ENCODE assay signal across 11 mouse cellular contexts in the genomic region with DNA sequence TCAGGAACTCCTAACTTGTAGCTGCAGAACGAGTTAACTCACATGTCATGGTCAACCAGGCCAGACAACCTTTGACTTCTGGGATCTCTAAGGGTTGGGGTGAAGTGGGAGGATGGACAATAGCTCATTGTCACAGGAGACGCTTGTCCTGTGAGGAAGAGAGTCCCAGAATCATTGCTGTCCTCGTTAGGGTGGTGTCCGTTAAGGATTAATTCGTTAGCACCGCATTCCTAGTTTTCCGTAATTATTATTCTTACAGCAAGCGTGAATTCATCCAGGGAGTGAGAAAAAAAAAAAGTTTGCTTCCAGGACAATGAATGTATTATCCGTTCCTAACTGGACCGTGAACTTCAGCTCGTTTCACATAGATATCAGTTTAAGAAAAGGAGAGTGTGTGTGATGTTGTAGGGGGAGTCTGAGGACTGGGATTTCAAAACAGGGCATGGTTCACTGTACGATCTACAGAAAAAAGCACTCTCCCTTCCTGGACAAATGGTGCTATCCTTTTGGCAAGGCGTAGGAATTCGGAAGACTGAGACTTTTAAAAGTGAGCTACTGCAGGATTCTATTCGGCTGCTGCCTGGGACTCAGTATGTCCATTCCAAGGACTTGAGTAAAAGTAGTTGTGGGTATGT.
DNase-seq lines count a peak whose midpoint lies in the region; ATAC-seq and TF ChIP-seq lines count a peak whose summit lies in the region.
"Had no signal": no experiment of that assay in that cellular context is flagged by ENCODE, and none has a peak within 500 bp of the region (broad histone marks: within the 10 kb centered on the region; RNA-seq: fewer than 3 reads in every experiment).

No protein-coding gene starts in this region.

- DNase-seq in heart, postnatal 25 days (ENCODE audit: low spot score): no peak
- DNase-seq in embryonic facial prominence, embryonic 10.5 days (ENCODE audit: low spot score): no peak
- no peak for DNase-seq in heart, postnatal 0 days (ENCODE audit: low spot score)
- DNase-seq in midbrain, embryonic 11.5 days (ENCODE audit: low spot score, missing footprints): no peak
- no peak for DNase-seq in layer of hippocampus, postnatal 36 days
- no peak for DNase-seq in gastrocnemius, postnatal 36 days
- DNase-seq: adrenal gland, adult 2 months had no signal

- H3K4me3 ChIP-seq in heart, embryonic 13.5 days: 0 out of 2 replicates have a peak overlapping the region, but pooled peaks have one; percentile 8
- H3K4me3 ChIP-seq in embryonic facial prominence, embryonic 10.5 days: peak overlapping the region; percentile 54
- no peak overlapping the region for H3K4me3 ChIP-seq in heart, postnatal 0 days (ENCODE audit: low read depth, low read length)
- no peak overlapping the region for H3K4me3 ChIP-seq in midbrain, embryonic 11.5 days (ENCODE audit: low read depth, low read length)
- H3K4me3 ChIP-seq: liver, embryonic 15.5 days had no signal

- no peak for ATAC-seq in heart, embryonic 13.5 days (ENCODE audit: extremely low read depth, insufficient number of reproducible peaks, low FRiP score, low TSS enrichment)
- no peak for ATAC-seq in heart, postnatal 0 days (ENCODE audit: insufficient read depth, low read depth)
- peak; percentile 22; the same call in 1 of the 2 replicates for ATAC-seq in midbrain, embryonic 11.5 days (ENCODE audit: low FRiP score)
- ATAC-seq in activated CD4-positive, CD25-positive, alpha-beta regulatory T cell, adult 4 months: no peak

- no peak for TF ChIP-seq CTCF in heart, postnatal 0 days (IDR thresholded peaks at IDR 0.05; ENCODE audit: low read depth)

- intact Hi-C loops in heart, postnatal 25 days (cut with DNase I): no loop called here
- intact Hi-C loops in gastrocnemius, postnatal 36 days (cut with DNase I): loop anchor here (5.0 kb wide), 1 partner anchor 169 kb away; no protein-coding TSS in a partner anchor

- no peaks in the 10 kb centered on the region for H3K4me1 ChIP-seq in heart, embryonic 13.5 days
- peaks cover 87% of the 10 kb centered on the region for H3K4me1 ChIP-seq in embryonic facial prominence, embryonic 10.5 days
- H3K4me1 ChIP-seq in heart, postnatal 0 days (ENCODE audit: control insufficient read depth, insufficient read depth): no peaks in the 10 kb centered on the region
- peaks cover 4% of the 10 kb centered on the region; the same call in 1 of the 2 replicates for H3K4me1 ChIP-seq in midbrain, embryonic 11.5 days (ENCODE audit: control insufficient read depth, insufficient read depth, low read length)
- H3K4me1 ChIP-seq: liver, embryonic 15.5 days had no signal

- no peak overlapping the region for H3K9ac ChIP-seq in heart, embryonic 13.5 days
- no peak overlapping the region for H3K9ac ChIP-seq in heart, postnatal 0 days (replicated peaks; ENCODE audit: low read depth, low read length)
- peak overlapping the region; percentile 5; the same call in 1 of the 2 replicates for H3K9ac ChIP-seq in midbrain, embryonic 11.5 days (ENCODE audit: low read length)
- H3K9ac ChIP-seq: liver, embryonic 15.5 days had no signal

- H3K9me3 ChIP-seq in heart, embryonic 13.5 days: no peaks in the 10 kb centered on the region
- H3K9me3 ChIP-seq in embryonic facial prominence, embryonic 10.5 days: no peaks in the 10 kb centered on the region
- no peaks in the 10 kb centered on the region for H3K9me3 ChIP-seq in heart, postnatal 0 days (replicated peaks; ENCODE audit: control insufficient read depth, low read length)
- H3K9me3 ChIP-seq in midbrain, embryonic 11.5 days (ENCODE audit: control insufficient read depth, low read length): no peaks in the 10 kb centered on the region
- H3K9me3 ChIP-seq: liver, embryonic 15.5 days had no signal

- WGBS in heart, embryonic 13.5 days: 66% methylated on average over 15 of the region's 15 CpGs
- WGBS in embryonic facial prominence, embryonic 10.5 days: 23% methylated on average over 15 of the region's 15 CpGs
- WGBS in heart, postnatal 0 days: 65% methylated on average over 15 of the region's 15 CpGs
- 51% methylated on average over 15 of the region's 15 CpGs for WGBS in midbrain, embryonic 11.5 days

- H3K27ac ChIP-seq in heart, embryonic 13.5 days (replicated peaks): no peak overlapping the region
- peak overlapping the region; percentile 80 for H3K27ac ChIP-seq in embryonic facial prominence, embryonic 10.5 days (replicated peaks)
- no peak overlapping the region for H3K27ac ChIP-seq in heart, postnatal 0 days (ENCODE audit: low read depth)
- H3K27ac ChIP-seq in midbrain, embryonic 11.5 days (ENCODE audit: low read depth, low read length): peak overlapping the region; percentile 30; the same call in 1 of the 2 replicates
- H3K27ac ChIP-seq: liver, embryonic 15.5 days had no signal

- TF ChIP-seq EP300 in heart, postnatal 0 days (IDR thresholded peaks at IDR 0.05; ENCODE audit: low read depth): no peak

- peak overlapping the region; percentile 46 for H3K4me2 ChIP-seq in heart, embryonic 13.5 days
- peak overlapping the region; percentile 12; the same call in 1 of the 2 replicates for H3K4me2 ChIP-seq in heart, postnatal 0 days (ENCODE audit: low read depth, low read length)
- H3K4me2 ChIP-seq in midbrain, embryonic 11.5 days: peak overlapping the region; percentile 24; the same call in 1 of the 2 replicates
- H3K4me2 ChIP-seq: liver, embryonic 15.5 days had no signal

- H3K27me3 ChIP-seq in heart, embryonic 13.5 days (replicated peaks): no peaks in the 10 kb centered on the region; the same call in 1 of the 2 replicates
- H3K27me3 ChIP-seq in embryonic facial prominence, embryonic 10.5 days (replicated peaks; ENCODE audit: low read depth, poor library complexity, severe bottlenecking): no peaks in the 10 kb centered on the region
- H3K27me3 ChIP-seq in heart, postnatal 0 days (ENCODE audit: control insufficient read depth, insufficient read depth, low read length): no peaks in the 10 kb centered on the region
- no peaks in the 10 kb centered on the region for H3K27me3 ChIP-seq in midbrain, embryonic 11.5 days (ENCODE audit: control insufficient read depth, insufficient read depth, low read length)
- H3K27me3 ChIP-seq: CH12.LX; liver, embryonic 15.5 days had no signal

- H3K36me3 ChIP-seq in heart, embryonic 13.5 days: no peaks in the 10 kb centered on the region
- no peaks in the 10 kb centered on the region for H3K36me3 ChIP-seq in embryonic facial prominence, embryonic 10.5 days (replicated peaks)
- no peaks in the 10 kb centered on the region for H3K36me3 ChIP-seq in heart, postnatal 0 days (replicated peaks; ENCODE audit: control insufficient read depth, insufficient read depth, low read length)
- H3K36me3 ChIP-seq in midbrain, embryonic 11.5 days (ENCODE audit: control insufficient read depth, insufficient read depth, low read length): no peaks in the 10 kb centered on the region
- H3K36me3 ChIP-seq: liver, embryonic 15.5 days had no signal

Comparison
In these comparisons a context has a peak if more than half of its experiments do, and no peak if none do; other contexts are left out.
1. H3K4me3 ChIP-seq: peak in heart, embryonic 13.5 days (single experiment) and embryonic facial prominence, embryonic 10.5 days (single experiment); none in heart, postnatal 0 days (single experiment) and midbrain, embryonic 11.5 days (single experiment).
2. H3K27ac ChIP-seq: peak in embryonic facial prominence, embryonic 10.5 days (single experiment) and midbrain, embryonic 11.5 days (single experiment); none in heart, embryonic 13.5 days (single experiment) and heart, postnatal 0 days (single experiment).
3. Peak in every context shown above with its lines, with median percentiles within 50 percentile points of each other: H3K4me2 ChIP-seq.